Mouse (Mus musculus): ENCODE data around the gene Zfc3h1.

Gene Zfc3h1

GRCm38 (mm10) chr10:115384221-115385017 lies at the start of gene Zfc3h1, which contains the start of gene Thap2:
Gene Zfc3h1 (plus strand): TSS chr10:115384959.
Gene Thap2 (minus strand): TSS chr10:115384443.
- peak; percentile 97 to 98 for DNase-seq

GRCm38 (mm10) chr10:115336901-115337300 lies 47.9 kb upstream of the Zfc3h1 start:
- DNase-seq: no peak

- no peak for DNase-seq
These were observed 44.9 kb upstream of the Zfc3h1 start for GRCm38 (mm10) chr10:115339820-115340328.

- no peak for DNase-seq
These were observed 41.9 kb upstream of the Zfc3h1 start for GRCm38 (mm10) chr10:115342771-115343425.

- DNase-seq: no peak
These were observed 38.3 kb upstream of the Zfc3h1 start for GRCm38 (mm10) chr10:115346444-115346843.

GRCm38 (mm10) chr10:115348131-115348530 lies 36.6 kb upstream of the Zfc3h1 start:
- no peak for DNase-seq

- no peak for DNase-seq
These were observed 35.7 kb upstream of the Zfc3h1 start for GRCm38 (mm10) chr10:115349029-115349428.

- no peak for DNase-seq
These were observed 35.2 kb upstream of the Zfc3h1 start for GRCm38 (mm10) chr10:115349509-115349908.

- no peak for DNase-seq
These were observed 33.9 kb upstream of the Zfc3h1 start for GRCm38 (mm10) chr10:115350810-115351397.

GRCm38 (mm10) chr10:115354553-115354952 lies 30.2 kb upstream of the Zfc3h1 start:
- DNase-seq: no peak

- no peak for DNase-seq
These were observed 29.7 kb upstream of the Zfc3h1 start for GRCm38 (mm10) chr10:115355016-115355415.

- DNase-seq: no peak
These were observed 28.7 kb upstream of the Zfc3h1 start for GRCm38 (mm10) chr10:115356106-115356505.

GRCm38 (mm10) chr10:115358216-115358919 lies 26.4 kb upstream of the Zfc3h1 start:
- DNase-seq: no peak

- DNase-seq: no peak
These were observed 25.7 kb upstream of the Zfc3h1 start for GRCm38 (mm10) chr10:115359066-115359465.

GRCm38 (mm10) chr10:115361840-115362622 lies 22.7 kb upstream of the Zfc3h1 start, which contains the start of gene Tmem19:
Gene Tmem19 (minus strand): TSS chr10:115362501.
- peak; percentile 93 to 95 for DNase-seq

GRCm38 (mm10) chr10:115362623-115362964 lies 22.2 kb upstream of the Zfc3h1 start:
- no peak for DNase-seq

GRCm38 (mm10) chr10:115363151-115363550 lies 21.6 kb upstream of the Zfc3h1 start:
- DNase-seq: peak; percentile 24 to 50

GRCm38 (mm10) chr10:115381506-115382084 lies 3.2 kb upstream of the Zfc3h1 start:
- DNase-seq: no peak

GRCm38 (mm10) chr10:115382846-115383643 lies 1.7 kb upstream of the Zfc3h1 start:
- DNase-seq: no peak

GRCm38 (mm10) chr10:115383644-115384220 lies 1.0 kb upstream of the Zfc3h1 start:
- DNase-seq: no peak
